Mouse (Mus musculus) liver, embryonic 11.5 days (tissue): ENCODE measurements around the gene Krtap19-3. TPM values are rescaled to one million over a fixed set of nuclear protein-coding genes. Genes with fewer than 3 reads are reported as not detected.

Experiments
- ATAC-seq: fragments of 200-750 bp; cut with Nextera tagmentation; replicated peaks from 2 replicates; pipeline ENCODE4 v1.8.0; 2017; ENCODE audit warnings: moderate number of reproducible peaks, mild to moderate bottlenecking, moderate TSS enrichment, moderate library complexity; ENCODE audit not compliant: low FRiP score
- DNase-seq: peaks from one replicate; pipeline ENCODE4 v3.0.0-alpha.2; 2017; ENCODE audit warnings: low spot score
- H3K27ac ChIP-seq: fragments of 300-500 bp; sonication (generic); 2 replicates; pipeline ENCODE4 v1.5.1; 2014; ENCODE audit warnings: mild to moderate bottlenecking, low read depth, low read length, control low read depth
- H3K27me3 ChIP-seq: fragments of 300-500 bp; sonication (generic); replicated peaks from 2 replicates; pipeline ENCODE4 v1.6.1; 2014; ENCODE audit warnings: low read length, mixed read lengths; ENCODE audit not compliant: control insufficient read depth, insufficient read depth
- H3K36me3 ChIP-seq: fragments of 300-500 bp; sonication (generic); 2 replicates; pipeline ENCODE4 v1.6.1; 2014; ENCODE audit warnings: mild to moderate bottlenecking, low read length, moderate library complexity, mixed read lengths; ENCODE audit not compliant: control insufficient read depth, insufficient read depth
- H3K4me1 ChIP-seq: fragments of 300-500 bp; sonication (generic); replicated peaks from 2 replicates; pipeline ENCODE4 v1.6.1; 2014; ENCODE audit warnings: low read length, mixed read lengths; ENCODE audit not compliant: control insufficient read depth, insufficient read depth
- H3K4me2 ChIP-seq: fragments of 300-500 bp; sonication (generic); 2 replicates; pipeline ENCODE4 v1.6.1; 2014; ENCODE audit warnings: mild to moderate bottlenecking, control low read depth, moderate library complexity
- H3K4me3 ChIP-seq: fragments of 300-500 bp; sonication (generic); 2 replicates; pipeline ENCODE4 v1.5.1; 2014; ENCODE audit warnings: low read depth, low read length, control low read depth
- H3K9ac ChIP-seq: fragments of 300-500 bp; sonication (generic); 2 replicates; pipeline ENCODE4 v1.6.1; 2014; ENCODE audit warnings: low read depth, low read length, control low read depth
- H3K9me3 ChIP-seq: fragments of 300-500 bp; sonication (generic); 2 replicates; pipeline ENCODE4 v1.6.1; 2016; ENCODE audit warnings: low read length, inconsistent platforms, mixed read lengths; ENCODE audit not compliant: control insufficient read depth
- WGBS: fragments of 180-500 bp; shearing (Covaris S2); extraction: QIAGEN DNeasy Blood & Tissue Kit; methylation state at CpG from one replicate; pipeline ENCODE4 v1.1.7; 2014; 5-methylcytosine and 5-hydroxymethylcytosine counted together
- polyA plus RNA-seq: library from polyadenylated mRNA; unstranded; fragments of >200 nt; fragmentation: Nextera tagmentation; extraction: Ambion mirVana; gene quantifications from 2 replicates; pipeline ENCODE4 v1.2.1, GENCODE M21; 2014

Krtap19-3 gene
- polyA plus RNA-seq, 1 experiment from 2014 or later: not detected

GRCm38 (mm10) chr16:88847363-88847762, 30.5 kb downstream of the Krtap19-3 start:
- no peak overlapping the region for H3K4me2 ChIP-seq
- no peaks in the 10 kb centered on the region for H3K9me3 ChIP-seq
- H3K36me3 ChIP-seq: no peaks in the 10 kb centered on the region
- ATAC-seq (no peak), DNase-seq (no peak)
- H3K27me3 ChIP-seq: no peaks in the 10 kb centered on the region
- H3K9ac ChIP-seq: no peak overlapping the region
- H3K4me3 ChIP-seq: no peak overlapping the region
- H3K27ac ChIP-seq: no peak overlapping the region
- no peaks in the 10 kb centered on the region for H3K4me1 ChIP-seq
- 89% methylated on average over 1 of the region's 1 CpGs for WGBS

Other genes starting within 250 kb of the Krtap19-3 start
- gene Krtap26-1, start 230.2 kb downstream of the Krtap19-3 start, polyA plus RNA-seq: not detected in 2 replicates
- gene Krtap27-1, start 206.4 kb downstream of the Krtap19-3 start, polyA plus RNA-seq: not detected in 2 replicates
- not detected in 2 replicates for gene 2310061N02Rik, start 170.1 kb downstream of the Krtap19-3 start, polyA plus RNA-seq
- not detected in 2 replicates for gene Krtap13-1, start 149.2 kb downstream of the Krtap19-3 start, polyA plus RNA-seq
- gene Krtap13, start 126.4 kb downstream of the Krtap19-3 start, polyA plus RNA-seq: not detected in 2 replicates
- not detected in 2 replicates for gene 2310034C09Rik, start 119.2 kb downstream of the Krtap19-3 start, polyA plus RNA-seq
- gene 2310057N15Rik, start 103.8 kb downstream of the Krtap19-3 start, polyA plus RNA-seq: not detected in 2 replicates
- gene Gm5965, start 100.1 kb downstream of the Krtap19-3 start, polyA plus RNA-seq: not detected in 2 replicates
- gene Gm20741, start 65.8 kb downstream of the Krtap19-3 start, polyA plus RNA-seq: not detected in 2 replicates
- 0.22 TPM in 1 of 2 replicates, not detected in the other for gene Krtap15, start 57.8 kb downstream of the Krtap19-3 start, polyA plus RNA-seq
- gene Krtap14, start 51.9 kb downstream of the Krtap19-3 start, polyA plus RNA-seq: not detected in 2 replicates
- gene Krtap19-1, start 8.6 kb downstream of the Krtap19-3 start, polyA plus RNA-seq: not detected in 2 replicates
- not detected in 2 replicates for gene Krtap19-2, start 3.8 kb downstream of the Krtap19-3 start, polyA plus RNA-seq
- not detected in 2 replicates for gene Krtap19-4, start 7.1 kb upstream of the Krtap19-3 start, polyA plus RNA-seq
- not detected in 2 replicates for gene Krtap19-5, start 18.4 kb upstream of the Krtap19-3 start, polyA plus RNA-seq
- not detected in 2 replicates for gene Krtap19-9b, start 54.2 kb upstream of the Krtap19-3 start, polyA plus RNA-seq
- not detected in 2 replicates for gene Krtap16-3, start 84.8 kb upstream of the Krtap19-3 start, polyA plus RNA-seq
- not detected in 2 replicates for gene Krtap22-2, start 132.7 kb upstream of the Krtap19-3 start, polyA plus RNA-seq
- gene Gm10229, start 137.2 kb upstream of the Krtap19-3 start, polyA plus RNA-seq: not detected in 2 replicates
- not detected in 2 replicates for gene Krtap6-1, start 153.7 kb upstream of the Krtap19-3 start, polyA plus RNA-seq
- not detected in 2 replicates for gene Gm10228, start 163.4 kb upstream of the Krtap19-3 start, polyA plus RNA-seq
- gene Krtap6-5, start 169.8 kb upstream of the Krtap19-3 start, polyA plus RNA-seq: not detected in 2 replicates
- not detected in 2 replicates for gene 1110025L11Rik, start 186.0 kb upstream of the Krtap19-3 start, polyA plus RNA-seq
- not detected in 2 replicates for gene Krtap6-3, start 206.0 kb upstream of the Krtap19-3 start, polyA plus RNA-seq